Mouse (Mus musculus) heart, postnatal 14 days (tissue): Measurements from ENCODE around the gene Nuak1. TPM values are rescaled to one million over a fixed set of nuclear protein-coding genes. Genes with fewer than 3 reads are reported as not detected.

Source experiments
- DNase-seq, 2 experiments: peaks; one replicate each; pipeline ENCODE4 v3.0.0; 2021 to 2022
- intact Hi-C: fragments of 180-260 bp; cut with DNase I; formaldehyde crosslinking; loops from one replicate; pipeline ENCODE4 v1.15.1; 2025
- total RNA-seq, 2 experiments: library from RNA; stranded (reverse); gene quantifications; 2 replicates each; pipeline ENCODE4 v1.2.3; 2021

Gene Nuak1
- total RNA-seq, 2 experiments from 2014 or later = 19.9 to 20.6 TPM

DNA sequence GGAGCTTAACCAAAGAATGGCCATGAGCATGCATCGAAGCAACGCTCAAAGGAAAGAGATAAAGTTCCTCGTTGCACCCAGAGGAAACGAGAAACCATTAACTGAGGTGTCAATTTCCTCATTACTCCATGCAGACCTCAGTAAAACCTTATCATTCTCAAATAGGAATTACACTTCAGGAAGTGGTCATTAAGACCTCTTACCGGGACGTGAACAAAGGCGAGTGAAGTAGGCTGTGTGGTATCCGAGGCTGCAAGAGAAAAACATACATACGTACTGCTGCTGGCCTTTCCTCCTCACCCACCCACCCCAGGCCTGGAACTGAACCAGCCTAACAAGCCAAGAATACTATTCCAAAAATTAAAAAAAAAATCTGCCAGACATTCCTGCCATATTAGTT is 80.0 kb downstream of the Nuak1 start:
- no peak for DNase-seq
- intact Hi-C loops = no loop called here

DNA sequence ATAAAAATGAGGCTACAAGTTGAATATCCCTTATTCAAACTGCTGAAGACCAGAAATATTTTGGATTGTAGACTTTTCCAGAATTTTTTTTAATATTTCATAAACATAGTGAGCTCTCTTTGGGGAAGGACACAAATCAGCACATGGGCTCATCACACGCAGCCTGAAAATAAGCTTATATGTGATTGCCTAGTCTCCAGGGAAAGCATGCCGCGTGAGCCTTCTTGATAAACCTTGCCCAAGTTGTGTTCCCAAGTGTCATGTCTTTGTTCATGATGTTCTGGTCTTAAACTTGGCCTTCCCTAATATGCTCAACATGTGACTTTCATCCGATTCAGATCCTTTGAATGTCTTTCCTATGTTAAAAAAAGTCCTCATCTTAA is 81.7 kb downstream of the Nuak1 start:
- intact Hi-C loops = no loop called here
- DNase-seq = no peak

DNA sequence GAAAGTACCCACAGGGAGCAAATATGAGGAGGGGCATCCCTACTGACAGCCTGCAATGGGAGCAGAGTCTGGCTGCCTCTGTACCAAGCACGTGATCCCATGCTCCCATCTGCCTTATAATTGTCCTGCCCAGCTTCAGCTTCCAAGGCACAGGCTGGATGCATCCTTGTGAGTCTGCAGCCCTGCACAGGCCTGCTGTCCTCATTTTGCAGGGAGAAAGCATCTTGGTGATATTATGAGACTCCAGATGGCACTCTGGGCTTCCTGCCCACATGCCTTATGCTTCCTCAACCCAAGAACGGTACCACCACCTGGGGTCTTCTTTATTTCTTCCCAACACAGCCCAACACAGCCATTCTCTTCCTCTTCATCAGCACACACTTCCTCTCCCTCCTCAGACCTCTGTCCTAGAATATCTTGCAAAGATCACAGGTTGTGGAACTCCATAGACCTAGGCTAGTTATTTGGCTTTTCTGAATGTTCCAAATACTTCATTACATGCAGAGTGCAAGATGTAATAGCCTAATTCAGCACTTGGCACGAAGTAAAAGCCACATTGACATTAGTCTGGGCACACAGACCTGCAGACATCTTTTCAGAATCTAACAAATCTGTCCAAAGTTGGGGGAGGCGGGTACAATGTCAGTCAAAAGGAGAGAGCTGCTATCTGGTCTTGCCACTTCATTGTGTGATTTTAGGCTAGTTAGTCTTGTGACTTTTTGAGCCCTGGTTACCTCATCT is 82.2 kb downstream of the Nuak1 start:
- no peak for DNase-seq
- intact Hi-C loops = no loop called here

DNA sequence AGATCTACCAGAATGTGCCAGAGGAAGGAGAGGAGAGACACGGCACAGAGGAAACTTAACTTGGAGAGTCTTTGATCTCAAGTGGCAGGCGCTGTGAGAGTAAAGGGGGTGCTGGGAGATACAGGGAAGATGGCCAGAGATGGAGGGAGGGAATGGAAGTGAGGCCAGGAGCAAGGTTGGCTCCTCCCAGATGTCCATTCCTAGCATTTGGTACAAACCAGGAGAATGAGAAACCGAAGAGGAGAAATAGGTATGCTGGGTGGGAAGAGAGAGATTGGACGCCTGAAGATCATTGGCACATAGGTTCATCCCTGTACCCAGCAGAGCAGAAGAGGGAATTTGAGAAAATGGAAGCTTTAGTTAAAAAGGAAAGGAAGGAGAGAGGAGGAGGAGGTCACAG is 82.8 kb downstream of the Nuak1 start:
- no peak for DNase-seq
- intact Hi-C loops = no loop called here

DNA sequence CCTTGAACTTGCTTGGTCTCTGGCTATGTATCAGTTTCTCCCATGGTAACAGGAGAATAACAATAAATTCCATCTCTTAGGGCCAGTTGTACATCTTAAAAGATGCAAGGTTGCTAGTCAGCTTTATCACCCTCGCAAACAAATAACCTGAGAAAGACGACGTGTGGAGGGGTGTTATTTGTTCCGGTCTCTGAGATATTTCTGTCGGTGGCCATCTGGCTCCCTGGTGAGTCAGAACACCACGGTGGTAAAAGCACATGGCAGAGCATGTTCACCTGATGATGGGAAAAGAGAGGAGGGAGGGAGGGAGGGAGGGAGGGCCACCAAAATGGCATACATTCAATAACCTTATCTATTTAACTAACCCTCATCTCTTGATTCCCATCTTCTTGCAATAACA is 86.1 kb downstream of the Nuak1 start:
- intact Hi-C loops = no loop called here
- no peak for DNase-seq

DNA sequence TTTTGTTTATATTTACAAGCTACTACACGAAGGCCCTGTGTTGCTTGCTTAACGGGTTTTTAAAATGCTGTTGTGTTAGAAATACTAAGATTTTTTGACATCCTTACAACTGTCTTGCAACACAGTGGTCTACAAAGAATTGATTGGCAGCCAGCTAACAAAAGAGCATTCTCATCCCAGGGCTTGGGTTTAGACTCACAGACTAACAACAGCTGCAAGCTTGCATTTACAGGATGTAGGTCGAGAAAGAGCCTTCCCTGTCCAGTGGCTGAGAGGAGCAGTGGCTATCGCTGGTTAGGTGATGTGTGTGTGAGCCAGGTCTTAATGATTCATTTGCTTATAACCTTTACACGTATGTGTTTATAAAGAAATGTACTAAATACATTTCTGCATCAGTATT is 94.7 kb downstream of the Nuak1 start:
- DNase-seq = no peak
- intact Hi-C loops = no loop called here

DNA sequence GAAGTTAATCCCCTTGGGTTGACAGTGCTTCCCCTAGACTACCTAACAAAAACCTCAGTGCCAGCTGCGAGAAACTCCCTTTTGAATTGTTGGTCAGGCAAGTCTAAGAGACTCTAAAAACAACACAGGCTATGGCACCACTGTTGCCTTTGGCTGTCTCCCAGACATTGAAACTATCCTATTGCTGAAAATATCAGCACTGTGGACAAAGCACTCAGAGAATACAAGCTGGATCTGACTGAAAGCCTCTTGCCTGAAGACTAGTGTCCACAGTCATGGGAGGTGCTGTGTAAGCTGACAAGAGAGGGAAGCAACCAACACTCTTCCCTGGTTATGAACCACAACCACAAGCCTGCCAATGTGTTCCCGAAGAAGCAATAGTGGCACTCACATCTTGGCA is 96.9 kb downstream of the Nuak1 start:
- intact Hi-C loops = no loop called here
- DNase-seq = no peak

DNA sequence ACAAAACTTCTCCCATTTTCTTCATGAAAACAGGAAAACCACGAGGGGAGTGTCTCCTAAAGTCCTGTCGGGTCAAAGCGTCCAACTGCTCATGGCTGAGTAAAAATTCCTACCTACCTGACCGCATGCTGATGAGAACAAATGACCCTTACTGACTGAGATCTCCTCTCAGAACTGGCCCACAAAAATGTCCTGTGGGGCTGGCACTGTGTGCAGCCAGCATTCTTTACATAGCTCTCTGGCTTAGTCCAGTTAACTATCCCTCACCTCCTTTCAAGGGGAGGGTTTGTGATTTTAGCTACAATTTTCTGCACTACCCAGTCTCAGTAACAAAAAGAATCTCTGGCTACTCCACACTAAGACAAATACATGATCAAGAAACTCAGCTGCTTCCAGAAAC is 100.9 kb downstream of the Nuak1 start:
- intact Hi-C loops = no loop called here
- peak in 1 of 2 experiments; percentile 25 for DNase-seq

DNA sequence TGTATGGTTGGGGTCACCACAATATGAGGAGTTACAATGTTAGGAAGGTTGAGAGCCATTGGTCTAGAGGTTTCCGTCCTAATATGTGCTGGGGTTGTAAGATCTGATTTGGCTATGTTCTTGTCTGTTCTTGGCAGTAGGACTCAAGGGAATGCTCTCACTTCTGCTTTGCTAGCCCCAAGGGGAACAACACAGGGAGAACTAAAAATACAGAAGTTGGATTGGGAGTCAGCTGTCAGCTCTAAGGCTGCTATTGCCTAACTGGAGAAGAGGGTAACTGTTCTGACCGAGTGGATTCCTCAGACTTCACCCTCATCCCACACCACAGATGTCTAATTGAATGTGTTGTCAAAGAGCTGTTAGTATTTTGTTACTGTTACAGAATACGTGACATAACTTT is 101.6 kb downstream of the Nuak1 start:
- DNase-seq = no peak

DNA sequence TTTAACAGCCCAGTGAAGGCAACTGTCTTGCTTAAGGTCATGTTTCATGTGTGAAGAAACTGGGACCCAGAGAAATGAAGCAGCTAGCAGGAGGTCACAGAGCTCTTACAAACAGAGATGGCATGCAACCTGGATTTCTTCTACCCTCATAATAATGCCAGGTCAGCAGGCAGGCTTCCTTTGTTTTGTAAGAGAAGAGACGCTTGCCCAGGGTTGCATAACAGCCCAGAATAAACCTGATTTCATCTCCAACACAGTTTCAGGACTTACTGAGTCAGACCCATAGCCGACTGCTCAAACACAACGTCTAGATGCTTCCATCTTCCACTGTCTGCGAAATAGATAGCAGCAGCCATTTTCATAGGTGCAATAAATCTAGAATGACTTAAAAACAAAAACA is 105.0 kb downstream of the Nuak1 start:
- intact Hi-C loops = no loop called here
- DNase-seq = no peak

More for the DNA sequence above, 101.6 kb downstream of the Nuak1 start:
- intact Hi-C loops = no loop called here

DNA sequence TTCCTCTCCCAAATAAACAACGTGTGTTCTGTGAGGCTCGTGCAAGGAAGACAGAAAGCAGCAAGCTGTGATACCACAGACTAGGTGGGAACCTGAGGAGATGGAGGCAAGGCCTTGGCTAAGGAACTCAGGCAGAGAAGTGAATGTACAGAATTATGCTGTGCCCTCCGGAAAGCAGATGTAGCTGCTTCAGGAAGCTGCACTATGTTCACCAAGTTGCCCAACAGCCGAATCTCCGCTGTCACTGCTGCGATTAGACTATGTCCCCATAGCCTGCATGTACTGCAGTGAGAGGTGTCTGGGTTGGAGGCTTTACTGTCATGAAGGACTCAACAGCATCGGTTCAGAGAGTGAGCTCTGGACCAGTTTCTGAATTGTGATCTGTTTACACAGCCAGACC is 110.6 kb downstream of the Nuak1 start:
- intact Hi-C loops = no loop called here
- no peak for DNase-seq

DNA sequence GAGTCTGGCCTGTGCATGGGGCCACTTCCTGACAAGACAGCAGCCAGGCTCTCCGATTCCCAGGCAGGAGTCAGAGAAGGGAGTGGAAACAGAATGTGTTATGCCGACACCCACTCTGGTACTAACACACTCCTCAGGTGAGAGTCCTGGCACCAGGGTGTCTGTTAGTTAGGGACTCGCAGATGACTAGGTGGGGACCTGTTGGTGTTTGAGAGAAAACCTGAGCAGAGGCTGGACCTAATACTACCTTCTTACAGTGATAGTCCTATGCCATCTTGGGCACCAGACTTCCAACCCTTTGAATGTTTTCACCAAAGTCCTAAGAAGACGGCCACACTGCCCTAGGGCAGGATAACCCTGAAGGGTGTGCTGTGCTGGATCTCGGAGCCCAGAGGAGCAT is 111.1 kb downstream of the Nuak1 start:
- intact Hi-C loops = no loop called here
- DNase-seq = no peak

DNA sequence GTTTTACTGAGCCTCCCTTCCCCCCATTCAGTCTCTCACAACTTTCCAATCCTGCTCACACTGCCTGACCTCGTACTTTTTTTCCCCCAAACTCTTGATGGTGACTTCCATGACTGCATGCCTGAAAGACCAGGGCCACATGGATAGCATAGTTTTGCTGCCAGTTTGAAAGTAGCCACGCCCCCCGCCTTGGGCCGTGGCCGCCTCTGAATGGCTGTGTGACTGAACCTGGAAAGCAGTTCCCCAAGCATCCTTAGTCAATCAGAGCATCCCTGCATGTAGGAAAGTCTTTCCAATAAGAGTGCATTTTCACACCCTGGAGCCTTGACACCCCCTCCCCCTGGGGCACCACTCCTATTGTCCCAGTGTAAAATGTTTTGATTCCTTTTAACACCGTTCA is 116.4 kb downstream of the Nuak1 start:
- intact Hi-C loops = no loop called here
- DNase-seq = no peak

Other genes with a start within 250 kb of the Nuak1 start
- 10 to 100 TPM; 34.1 to 44.0 TPM for gene Ckap4, start 93.5 kb upstream of the Nuak1 start, total RNA-seq
- gene Tcp11l2, start 136.0 kb upstream of the Nuak1 start, total RNA-seq = 100 to 1,000 TPM in 1 of 2 experiments, 10 to 100 TPM in 1; 96.1 to 120 TPM
- 10 to 100 TPM; 11.7 to 12.1 TPM for gene Polr3b, start 181.7 kb upstream of the Nuak1 start, total RNA-seq